Mouse (Mus musculus): ENCODE results near the gene Atf5. TPM values are rescaled to one million over a fixed set of nuclear protein-coding genes. Genes with fewer than 3 reads are reported as not detected.

Gene Atf5
- polyA plus RNA-seq, 1 experiment from 2014 or later, result 3.7 TPM

DNA sequence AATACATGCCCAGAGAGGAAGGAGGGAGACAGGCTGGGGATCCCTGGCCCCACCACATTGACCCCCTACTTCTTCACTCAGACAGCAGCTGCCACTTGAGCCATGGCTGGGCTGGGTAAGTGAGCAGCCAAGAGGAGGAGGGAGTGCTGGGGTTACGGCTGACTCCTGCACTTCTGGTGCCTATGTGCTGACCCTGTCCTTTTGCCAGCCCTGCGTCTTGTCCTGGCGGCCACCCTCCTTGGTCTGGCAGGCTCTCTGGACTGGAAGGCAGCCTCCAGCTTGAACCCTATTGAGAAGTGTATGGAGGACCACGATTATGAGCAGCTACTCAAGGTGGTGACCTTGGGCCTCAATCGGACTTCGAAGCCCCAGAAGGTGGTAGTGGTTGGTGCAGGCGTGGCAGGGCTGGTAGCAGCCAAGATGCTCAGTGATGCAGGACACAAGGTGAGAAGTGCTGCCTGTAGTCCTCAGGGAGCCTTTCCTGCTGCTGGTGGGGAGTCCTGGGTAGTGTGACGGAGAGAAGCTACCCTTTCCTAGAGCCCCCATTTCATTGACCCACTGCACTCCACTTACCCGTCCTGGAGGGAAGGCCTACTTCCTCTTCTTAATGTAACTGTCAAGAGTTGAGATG is 20.1 kb upstream of the Atf5 start:
- 82% methylated on average over 9 of the region's 9 CpGs for WGBS
- H3K27ac ChIP-seq, result no peak overlapping the region
- H3K27me3 ChIP-seq, result peaks cover 36% of the 10 kb centered on the region
- no peak for ATAC-seq (ENCODE audit: insufficient number of reproducible peaks, insufficient read depth, low FRiP score, low TSS enrichment, low read depth)
- H3K4me3 ChIP-seq (replicated peaks), result no peak overlapping the region
- H3K9me3 ChIP-seq, result no peaks in the 10 kb centered on the region
- no peak overlapping the region for H3K9ac ChIP-seq (replicated peaks)
- H3K4me2 ChIP-seq, result no peak overlapping the region
- H3K36me3 ChIP-seq, result peaks cover 21% of the 10 kb centered on the region
- peaks cover 23% of the 10 kb centered on the region for H3K4me1 ChIP-seq (replicated peaks)

DNA sequence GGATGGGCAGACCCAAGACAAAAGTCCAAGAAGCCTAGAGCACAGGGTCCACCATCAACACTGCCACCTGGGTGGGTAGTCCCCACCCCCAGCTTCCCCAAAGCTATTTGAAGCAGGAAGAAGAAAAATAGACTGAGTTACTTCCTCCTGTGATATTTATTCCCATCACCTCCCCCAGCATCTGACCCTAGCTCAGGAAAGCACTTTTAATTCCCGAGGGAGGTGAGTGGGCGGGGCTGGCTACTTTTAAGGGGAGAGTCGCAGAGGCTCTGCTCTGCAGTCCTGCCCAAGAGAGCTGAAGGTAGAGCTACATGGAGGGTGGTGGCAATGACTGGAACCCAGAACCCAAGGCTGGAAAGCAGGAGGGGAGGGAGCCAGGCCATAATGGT is 19.6 kb upstream of the Atf5 start:
- peaks cover 21% of the 10 kb centered on the region for H3K36me3 ChIP-seq
- peaks cover 23% of the 10 kb centered on the region for H3K4me1 ChIP-seq (replicated peaks)
- H3K27ac ChIP-seq, result no peak overlapping the region
- H3K9me3 ChIP-seq, result no peaks in the 10 kb centered on the region
- no peak overlapping the region for H3K9ac ChIP-seq (replicated peaks)
- H3K4me3 ChIP-seq (replicated peaks), result no peak overlapping the region
- ATAC-seq (ENCODE audit: insufficient number of reproducible peaks, insufficient read depth, low FRiP score, low TSS enrichment, low read depth), result no peak
- H3K4me2 ChIP-seq, result no peak overlapping the region
- 46% methylated on average over 3 of the region's 3 CpGs for WGBS
- peaks cover 32% of the 10 kb centered on the region for H3K27me3 ChIP-seq

DNA sequence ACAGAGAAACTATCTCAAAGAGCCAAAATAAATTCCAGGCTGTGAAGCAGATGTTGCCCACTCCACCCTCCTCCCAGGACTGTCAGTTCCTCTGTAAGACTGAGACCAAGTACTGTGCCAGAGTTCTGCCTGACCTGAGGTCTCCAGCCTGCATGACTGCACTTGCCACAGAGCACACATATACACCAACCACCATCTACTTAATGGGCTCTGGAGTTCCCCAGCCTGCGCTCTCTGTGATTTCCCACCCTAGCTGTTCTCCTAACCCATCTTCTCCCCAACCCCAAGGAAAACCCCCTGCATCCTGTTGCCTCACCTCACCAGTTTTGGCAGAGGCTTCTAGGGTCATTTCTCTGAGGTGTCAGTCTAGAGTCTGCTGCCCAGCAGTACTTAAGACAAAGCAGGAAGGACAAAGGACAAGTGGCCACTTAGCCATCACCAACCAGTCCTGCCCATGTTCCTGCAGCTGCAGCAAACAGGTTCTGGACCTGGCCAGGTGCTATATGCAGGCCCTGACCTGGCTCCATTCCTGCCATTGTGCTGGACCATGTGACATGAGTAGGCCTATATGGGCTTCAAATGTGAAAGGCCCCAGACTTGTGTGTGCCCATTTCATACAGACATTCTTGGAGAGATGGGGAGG is 19.0 kb upstream of the Atf5 start:
- peaks cover 21% of the 10 kb centered on the region for H3K36me3 ChIP-seq
- no peak overlapping the region for H3K27ac ChIP-seq
- no peak overlapping the region for H3K4me2 ChIP-seq
- peaks cover 27% of the 10 kb centered on the region for H3K27me3 ChIP-seq
- WGBS, result 83% methylated on average over 1 of the region's 1 CpGs
- no peak for ATAC-seq (ENCODE audit: insufficient number of reproducible peaks, insufficient read depth, low FRiP score, low TSS enrichment, low read depth)
- peaks cover 23% of the 10 kb centered on the region for H3K4me1 ChIP-seq (replicated peaks)
- no peak overlapping the region for H3K9ac ChIP-seq (replicated peaks)
- no peak overlapping the region for H3K4me3 ChIP-seq (replicated peaks)
- H3K9me3 ChIP-seq, result no peaks in the 10 kb centered on the region

DNA sequence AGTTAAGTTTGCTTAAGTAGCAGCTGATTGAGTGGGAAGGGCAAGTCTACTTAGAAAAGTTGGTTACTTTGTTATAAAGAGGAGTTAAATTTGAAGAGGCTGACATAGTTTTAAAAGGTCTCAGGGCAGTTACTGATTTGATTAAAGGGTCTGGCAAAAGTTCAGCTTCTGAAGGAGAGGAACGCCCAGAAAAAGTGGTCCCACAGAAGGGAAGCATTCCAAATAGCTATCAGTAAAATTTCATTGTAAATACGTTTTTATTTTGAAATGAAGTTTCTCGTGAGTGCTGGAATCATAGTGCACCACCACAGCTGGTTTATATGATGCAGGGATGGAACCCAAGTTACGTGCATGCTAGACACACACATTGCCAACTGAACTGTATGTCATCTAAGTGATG is 16.3 kb upstream of the Atf5 start:
- WGBS, result 73% methylated on average over 4 of the region's 4 CpGs
- Histone ChIP-seq H3K27ac (no peak overlapping the region), H3K4me2 (no peak overlapping the region), H3K27me3 (no peaks in the 10 kb centered on the region), H3K4me1 (replicated peaks) (peaks cover 7% of the 10 kb centered on the region), H3K4me3 (replicated peaks) (no peak overlapping the region), H3K36me3 (peaks cover 48% of the 10 kb centered on the region), H3K9me3 (no peaks in the 10 kb centered on the region), H3K9ac (replicated peaks) (no peak overlapping the region)
- no peak for ATAC-seq (ENCODE audit: insufficient number of reproducible peaks, insufficient read depth, low FRiP score, low TSS enrichment, low read depth)

DNA sequence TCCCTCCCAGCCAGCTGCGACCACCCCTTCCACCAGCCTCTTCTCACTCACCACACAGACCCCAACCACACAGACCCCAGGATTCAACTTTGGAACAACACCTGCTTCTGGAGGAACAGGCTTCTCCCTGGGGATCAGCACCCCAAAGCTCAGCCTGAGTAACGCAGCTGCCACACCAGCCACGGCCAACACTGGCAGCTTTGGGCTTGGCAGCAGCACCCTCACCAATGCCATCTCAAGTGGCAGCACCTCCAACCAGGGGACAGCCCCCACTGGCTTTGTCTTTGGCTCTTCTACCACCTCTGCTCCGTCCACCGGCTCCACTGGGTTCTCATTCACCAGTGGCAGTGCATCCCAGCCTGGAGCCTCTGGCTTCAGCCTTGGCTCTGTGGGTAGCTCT is 12.2 kb upstream of the Atf5 start:
- H3K4me2 ChIP-seq, result no peak overlapping the region
- H3K27me3 ChIP-seq, result no peaks in the 10 kb centered on the region
- no peak overlapping the region for H3K4me3 ChIP-seq (replicated peaks)
- no peaks in the 10 kb centered on the region for H3K9me3 ChIP-seq
- WGBS, result 94% methylated on average over 5 of the region's 5 CpGs
- H3K9ac ChIP-seq (replicated peaks), result no peak overlapping the region
- H3K4me1 ChIP-seq (replicated peaks), result peaks cover 6% of the 10 kb centered on the region
- H3K36me3 ChIP-seq, result peaks cover 62% of the 10 kb centered on the region
- no peak overlapping the region for H3K27ac ChIP-seq
- ATAC-seq (ENCODE audit: insufficient number of reproducible peaks, insufficient read depth, low FRiP score, low TSS enrichment, low read depth), result no peak

DNA sequence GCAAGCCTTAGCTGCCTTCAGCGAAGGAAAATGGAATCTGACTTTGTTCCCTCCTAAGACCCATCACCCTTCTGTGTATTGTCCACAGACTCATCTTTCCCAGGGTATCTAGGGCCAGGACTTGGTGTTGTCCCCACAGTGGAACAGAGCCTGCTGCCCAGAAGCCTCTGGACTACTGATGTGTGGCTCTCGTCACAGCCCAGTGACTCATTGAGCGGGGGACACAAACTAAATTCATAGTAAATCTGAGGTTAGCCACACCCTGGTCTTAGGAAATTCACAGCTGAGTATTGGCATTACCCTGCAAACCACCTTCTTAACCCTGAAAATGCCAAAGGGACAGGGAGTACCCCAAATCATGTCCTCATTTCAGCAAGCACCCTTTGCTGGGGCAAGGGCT is 10.3 kb upstream of the Atf5 start:
- Histone ChIP-seq H3K4me2 (no peak overlapping the region), H3K27ac (no peak overlapping the region), H3K36me3 (peaks cover 63% of the 10 kb centered on the region), H3K9me3 (no peaks in the 10 kb centered on the region), H3K4me3 (replicated peaks) (no peak overlapping the region), H3K4me1 (replicated peaks) (peaks cover 6% of the 10 kb centered on the region; the same call in 1 of the 2 replicates), H3K27me3 (no peaks in the 10 kb centered on the region), H3K9ac (replicated peaks) (no peak overlapping the region)
- ATAC-seq (ENCODE audit: insufficient number of reproducible peaks, insufficient read depth, low FRiP score, low TSS enrichment, low read depth), result no peak
- 87% methylated on average over 3 of the region's 3 CpGs for WGBS

DNA sequence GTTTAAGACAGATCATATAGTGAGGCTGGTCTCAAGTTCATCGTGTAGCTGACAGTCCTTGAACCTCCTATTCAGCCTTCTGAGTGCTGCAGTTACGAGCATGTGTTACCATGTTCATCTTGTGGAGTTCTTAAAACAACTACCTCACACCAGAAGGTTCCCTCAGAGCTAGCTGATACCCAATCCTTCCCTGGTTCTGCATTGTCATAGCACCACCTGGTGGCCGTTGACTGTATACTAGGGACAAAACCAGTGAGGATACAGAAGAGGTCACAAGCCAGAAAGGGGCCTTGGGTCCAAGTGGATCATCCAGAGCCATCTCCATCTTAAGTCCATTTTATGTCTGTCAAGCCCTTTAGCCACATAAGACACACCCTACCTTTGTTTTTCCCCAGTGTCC is 8.4 kb upstream of the Atf5 start:
- Histone ChIP-seq H3K4me1 (replicated peaks) (peaks cover 12% of the 10 kb centered on the region), H3K27ac (no peak overlapping the region), H3K4me3 (replicated peaks) (no peak overlapping the region), H3K9ac (replicated peaks) (no peak overlapping the region), H3K36me3 (peaks cover 54% of the 10 kb centered on the region), H3K9me3 (no peaks in the 10 kb centered on the region), H3K27me3 (no peaks in the 10 kb centered on the region), H3K4me2 (no peak overlapping the region; the same call in 1 of the 2 replicates)
- WGBS, result 30% methylated on average over 3 of the region's 3 CpGs
- ATAC-seq (ENCODE audit: insufficient number of reproducible peaks, insufficient read depth, low FRiP score, low TSS enrichment, low read depth), result no peak

DNA sequence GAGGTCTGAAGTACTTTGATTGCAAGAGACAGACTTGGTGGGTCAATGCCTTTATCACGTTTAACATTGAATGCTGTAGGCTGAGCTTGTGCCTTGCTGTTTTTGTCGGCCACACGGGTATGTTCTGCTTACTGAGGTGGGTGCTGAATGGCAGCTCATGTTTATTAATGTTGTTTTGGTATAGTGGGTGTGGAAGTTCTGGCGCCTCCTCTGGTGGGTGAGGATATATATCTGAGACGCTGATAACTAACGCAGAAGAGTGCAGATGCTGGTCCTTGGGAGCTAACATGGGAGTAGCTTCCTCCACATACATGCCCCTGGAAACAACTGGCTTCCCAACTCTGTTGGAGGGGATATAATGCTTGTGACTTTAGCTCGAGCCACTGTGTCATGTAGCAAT is 7.0 kb upstream of the Atf5 start:
- H3K4me3 ChIP-seq (replicated peaks), result no peak overlapping the region
- peaks cover 27% of the 10 kb centered on the region for H3K4me1 ChIP-seq (replicated peaks)
- H3K27ac ChIP-seq, result no peak overlapping the region
- WGBS, result 46% methylated on average over 7 of the region's 7 CpGs
- peaks cover 47% of the 10 kb centered on the region for H3K36me3 ChIP-seq
- H3K4me2 ChIP-seq, result no peak overlapping the region
- no peaks in the 10 kb centered on the region for H3K27me3 ChIP-seq
- H3K9me3 ChIP-seq, result no peaks in the 10 kb centered on the region
- no peak for ATAC-seq (ENCODE audit: insufficient number of reproducible peaks, insufficient read depth, low FRiP score, low TSS enrichment, low read depth)
- H3K9ac ChIP-seq (replicated peaks), result no peak overlapping the region

DNA sequence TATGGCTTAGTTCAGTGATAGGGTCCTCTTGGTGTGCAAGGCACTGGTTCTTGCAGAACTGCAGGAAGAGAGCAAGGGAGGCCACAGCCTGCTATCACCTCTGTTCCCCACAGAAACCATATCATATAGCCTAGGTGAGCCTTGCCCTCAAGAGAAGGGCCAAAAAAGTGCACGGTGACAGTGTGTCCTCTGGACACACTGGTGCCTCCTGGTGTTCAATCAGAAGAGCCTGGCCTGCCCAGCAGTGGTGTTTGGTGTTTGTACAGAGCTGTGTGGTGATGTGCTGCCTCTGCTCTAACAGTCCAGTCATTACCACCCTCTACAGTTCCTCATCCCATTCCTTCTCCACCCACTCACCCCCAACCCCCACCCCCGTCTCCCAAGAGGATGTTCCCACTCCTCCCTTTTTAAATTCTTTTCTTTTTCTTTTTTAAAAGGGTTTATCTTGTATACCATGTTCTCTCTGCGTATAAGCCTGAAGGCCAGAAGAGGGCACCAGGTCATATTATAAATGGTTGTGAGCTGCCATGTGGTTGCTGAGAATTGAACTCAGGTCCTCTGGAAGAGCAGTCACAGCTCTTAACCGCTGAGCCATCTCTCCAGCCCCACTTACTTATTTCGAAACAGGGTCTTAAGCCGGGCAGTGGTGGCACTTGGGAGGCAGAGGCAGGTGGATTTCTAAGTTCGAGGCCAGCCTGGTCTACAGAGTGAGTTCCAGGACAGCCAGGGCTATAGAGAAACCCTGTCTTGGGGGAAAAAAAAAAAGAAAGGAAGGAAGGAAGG is 5.4 kb upstream of the Atf5 start:
- H3K4me3 ChIP-seq (replicated peaks), result no peak overlapping the region
- H3K27ac ChIP-seq, result no peak overlapping the region
- peaks cover 39% of the 10 kb centered on the region for H3K4me1 ChIP-seq (replicated peaks)
- peaks cover 37% of the 10 kb centered on the region; the same call in 1 of the 2 replicates for H3K36me3 ChIP-seq
- no peak overlapping the region for H3K4me2 ChIP-seq
- no peaks in the 10 kb centered on the region for H3K27me3 ChIP-seq
- ATAC-seq (ENCODE audit: insufficient number of reproducible peaks, insufficient read depth, low FRiP score, low TSS enrichment, low read depth), result no peak
- H3K9me3 ChIP-seq, result no peaks in the 10 kb centered on the region
- no peak overlapping the region for H3K9ac ChIP-seq (replicated peaks)
- WGBS, result 89% methylated on average over 7 of the region's 7 CpGs

DNA sequence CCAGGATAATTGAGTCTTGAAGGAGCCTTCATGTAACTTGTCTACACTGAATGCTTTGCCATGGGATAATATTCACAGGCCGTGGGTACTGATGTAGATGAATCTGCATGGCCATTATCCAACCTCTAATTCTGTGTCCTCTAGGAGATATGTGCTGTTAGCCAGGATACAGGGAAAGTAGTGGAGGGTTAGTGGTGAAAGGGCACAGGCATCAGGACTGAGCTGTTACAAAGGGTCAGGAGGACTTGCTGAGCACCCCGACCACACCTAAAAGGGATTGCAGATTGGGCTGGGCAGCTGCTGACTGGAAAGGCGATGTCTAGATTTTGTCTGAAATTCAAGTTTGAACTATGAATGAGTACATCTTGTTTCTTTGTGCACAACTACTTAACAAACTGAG is 4.1 kb upstream of the Atf5 start:
- Histone ChIP-seq H3K4me3 (replicated peaks) (no peak overlapping the region), H3K9me3 (no peaks in the 10 kb centered on the region), H3K27ac (no peak overlapping the region), H3K4me1 (replicated peaks) (peaks cover 39% of the 10 kb centered on the region), H3K36me3 (peaks cover 29% of the 10 kb centered on the region; the same call in 1 of the 2 replicates), H3K27me3 (no peaks in the 10 kb centered on the region), H3K4me2 (no peak overlapping the region), H3K9ac (replicated peaks) (no peak overlapping the region)
- WGBS, result 90% methylated on average over 3 of the region's 3 CpGs
- ATAC-seq (ENCODE audit: insufficient number of reproducible peaks, insufficient read depth, low FRiP score, low TSS enrichment, low read depth), result no peak

DNA sequence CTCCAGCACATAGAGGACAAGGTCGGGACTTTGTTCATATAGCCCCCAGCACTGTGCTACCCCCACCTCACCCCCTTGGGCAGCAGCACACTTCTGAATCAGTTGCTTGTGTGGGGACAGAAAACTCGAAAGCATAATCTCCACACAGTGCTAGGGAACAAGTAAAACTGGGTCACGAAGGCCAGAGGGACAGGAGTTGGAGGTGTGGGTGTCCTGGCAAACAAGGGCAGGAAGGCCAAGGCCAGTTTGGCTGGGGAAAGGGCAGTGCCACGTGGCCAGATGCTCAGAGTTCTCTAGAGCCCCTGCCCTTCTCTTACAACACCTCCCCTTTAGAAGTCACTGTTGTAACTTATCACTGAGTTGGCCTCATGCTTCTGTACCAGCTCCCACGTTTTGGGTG is 3.4 kb upstream of the Atf5 start:
- Histone ChIP-seq H3K9ac (replicated peaks) (0 out of 2 replicates have a peak overlapping the region, but pooled peaks have one; percentile 18), H3K4me3 (replicated peaks) (0 out of 2 replicates have a peak overlapping the region, but pooled peaks have one; percentile 0), H3K4me1 (replicated peaks) (peaks cover 44% of the 10 kb centered on the region), H3K36me3 (peaks cover 28% of the 10 kb centered on the region; the same call in 1 of the 2 replicates), H3K27me3 (no peaks in the 10 kb centered on the region), H3K9me3 (no peaks in the 10 kb centered on the region), H3K4me2 (peak overlapping the region; percentile 87; the same call in 1 of the 2 replicates), H3K27ac (no peak overlapping the region)
- no peak for ATAC-seq (ENCODE audit: insufficient number of reproducible peaks, insufficient read depth, low FRiP score, low TSS enrichment, low read depth)
- 66% methylated on average over 5 of the region's 5 CpGs for WGBS

Measured in limb, embryonic 12.5 days (tissue).